Mouse (Mus musculus): ENCODE data around the gene Ubald2.

DNA sequence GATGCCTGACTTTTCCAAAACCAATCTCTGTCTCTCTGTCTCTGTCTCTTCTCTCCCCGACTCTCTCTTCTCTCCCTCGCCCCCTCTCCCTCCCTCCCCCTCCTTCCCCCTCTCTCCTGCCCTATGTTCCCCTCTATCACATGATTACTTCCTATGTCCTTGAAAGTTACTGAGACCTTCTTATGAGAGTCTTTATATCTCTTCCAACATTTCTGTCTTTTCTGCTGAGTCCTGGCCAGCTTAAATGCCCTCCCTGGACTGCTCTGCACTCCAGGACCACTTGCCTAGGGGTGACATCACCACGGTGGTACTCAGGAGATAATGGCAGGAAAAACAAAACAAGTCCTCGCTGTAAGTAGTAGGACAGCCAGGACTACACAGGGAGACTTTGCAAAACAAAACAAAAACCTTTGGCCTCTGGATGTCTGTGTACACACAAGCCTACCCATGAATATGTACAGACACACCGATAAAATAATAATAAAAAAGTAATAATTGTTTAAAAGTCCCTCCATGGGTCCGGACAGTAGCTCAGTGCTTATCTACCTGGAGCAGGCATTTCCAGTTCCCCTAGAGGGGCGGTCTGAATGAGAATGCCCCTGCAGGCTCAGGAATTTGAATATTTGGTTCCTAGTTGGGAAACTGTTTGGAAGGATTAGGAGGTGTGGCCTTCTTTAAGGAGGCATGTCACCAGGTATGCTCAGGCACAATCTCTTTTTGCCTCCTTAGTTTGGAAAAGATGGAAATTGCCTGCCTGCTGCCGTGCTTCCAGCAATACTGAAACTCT, 9.1 kb upstream of the Ubald2 start:
- TF ChIP-seq CTCF (IDR thresholded peaks at IDR 0.05; ENCODE audit: extremely low read depth, insufficient read depth, low read length) (no peak), POLR2A (IDR thresholded peaks at IDR 0.05; ENCODE audit: extremely low read depth, insufficient read depth, low read length) (no peak)

Data from cortical plate, adult 2 months (tissue).